Mouse (Mus musculus) neutrophil, adult 83 days (primary cell): ENCODE data around the gene Fndc5. TPM values are rescaled to one million over a fixed set of nuclear protein-coding genes. Genes with fewer than 3 reads are reported as not detected.

Experiments used
- total RNA-seq, 2 experiments: library from RNA; stranded (reverse); gene quantifications; one replicate each; pipeline ENCODE4 v1.2.4; 2023

The Fndc5 gene
- not detected for total RNA-seq

GRCm38 (mm10) chr4:129136579-129137391, at the start of gene Fndc5:
Fndc5 (plus strand) TSS chr4:129136999.

DNA sequence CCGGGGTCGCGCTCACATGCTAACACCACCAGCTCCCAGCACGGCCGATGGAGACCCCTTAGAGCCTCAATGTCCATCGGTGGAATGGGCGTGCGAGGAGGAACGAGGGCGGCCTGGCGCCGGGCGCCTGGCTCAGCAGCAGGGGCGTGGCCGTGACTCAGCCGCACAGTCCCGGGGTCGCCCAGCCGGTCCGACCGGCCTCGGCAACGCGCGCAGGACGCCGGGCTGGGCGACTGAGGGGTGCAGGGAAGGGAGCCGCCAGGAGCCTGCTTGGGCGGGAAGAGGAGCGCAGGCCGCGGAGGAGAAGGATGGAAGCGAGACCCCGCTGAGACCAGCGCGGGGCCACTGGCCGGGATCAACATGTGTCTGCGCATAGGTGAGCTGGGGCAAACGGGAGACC, 31.4 kb upstream of the Fndc5 start, which contains the start of gene Tmem54:
Tmem54 (plus strand) TSS at position 193 of the 400 bp plus-strand sequence.

DNA sequence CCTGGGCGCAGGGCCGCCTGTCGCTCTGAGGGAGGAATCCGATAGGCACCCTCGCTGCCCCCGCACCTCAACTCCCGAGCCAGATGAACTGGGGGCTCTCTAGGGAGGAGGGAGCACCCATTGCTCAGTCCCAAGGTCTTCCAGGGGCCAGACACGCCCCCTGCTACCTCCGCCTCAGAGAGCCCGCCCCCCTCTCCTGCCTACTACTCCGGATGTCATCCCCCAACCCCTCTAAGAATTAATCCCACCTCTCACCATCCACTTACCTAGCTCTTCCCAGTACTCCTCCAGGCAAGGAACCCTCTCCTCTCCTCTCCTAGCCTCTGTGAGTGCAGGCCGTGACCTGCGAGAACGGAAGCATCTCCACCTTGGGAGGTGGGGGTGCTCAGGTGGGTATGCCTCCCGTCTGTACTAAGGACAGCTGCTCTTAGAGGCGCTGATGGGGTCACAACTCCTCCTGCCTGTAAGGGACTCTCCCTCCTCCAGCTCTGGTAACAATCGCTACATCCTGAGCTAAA, 15.2 kb upstream of the Fndc5 start, which contains the start of gene Hpca:
Hpca (minus strand) TSS at position 468 of the 518 bp plus-strand sequence.

DNA sequence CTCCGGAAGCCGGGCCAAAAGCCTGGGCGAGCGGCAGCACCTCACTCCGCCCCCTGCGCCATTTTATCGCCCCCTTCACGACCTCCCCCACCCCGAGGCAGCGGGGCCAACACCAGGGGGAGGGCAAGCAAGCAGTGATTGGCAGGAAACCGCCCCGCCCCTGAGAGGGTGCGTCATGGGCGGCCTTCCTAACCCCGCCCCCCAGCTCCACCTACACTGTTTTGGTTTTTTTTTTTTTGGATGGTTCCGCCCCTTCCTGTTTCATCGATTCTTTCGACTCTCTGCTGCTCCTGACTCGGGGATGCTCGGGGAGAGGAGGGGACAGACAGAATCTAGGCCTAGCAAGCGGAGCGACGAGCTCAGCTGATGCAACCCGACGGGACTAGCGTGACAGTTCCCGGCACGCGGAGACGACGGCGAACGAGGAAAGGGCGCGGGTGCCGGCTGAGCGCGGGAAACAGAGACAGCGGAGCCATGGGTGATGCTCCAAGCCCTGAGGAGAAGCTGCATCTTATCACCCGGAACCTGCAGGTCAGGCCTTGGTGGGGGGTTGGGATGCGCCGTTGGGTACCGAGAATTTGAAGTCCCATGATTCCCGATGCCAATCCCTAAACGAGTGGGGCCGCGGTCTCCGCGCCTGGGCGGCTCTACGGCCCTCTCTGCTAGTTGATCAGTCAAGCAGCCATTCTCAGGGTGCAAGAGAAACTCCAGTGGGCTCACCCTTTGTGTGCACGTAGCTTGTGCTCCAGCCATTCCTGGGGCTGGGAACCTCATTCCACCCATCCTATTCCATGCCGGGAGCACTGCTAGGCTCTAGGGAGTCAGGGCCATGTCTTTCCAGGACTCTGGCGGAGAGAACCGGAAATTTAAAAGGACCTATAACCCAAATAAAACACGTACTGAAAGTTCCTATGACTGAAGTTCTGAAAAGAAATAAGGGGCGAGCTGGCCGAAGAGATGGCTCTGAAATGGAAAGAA, 53.0 kb downstream of the Fndc5 start, which contains the start of the genes S100pbp and Yars:
S100pbp (minus strand) TSS at position 186 of the 978 bp plus-strand sequence.
Yars (plus strand) TSS at position 219 of the 978 bp plus-strand sequence.

Other genes with a start within 250 kb of the Fndc5 start
- gene Azin2, start 174.6 kb upstream of the Fndc5 start, total RNA-seq = under 1 TPM; 0.57 to 0.59 TPM
- gene Ak2, start 145.0 kb upstream of the Fndc5 start, total RNA-seq = 100 to 1,000 TPM; 105 to 108 TPM
- 10 to 100 TPM; 73.0 to 80.9 TPM for gene Rnf19b, start 78.7 kb upstream of the Fndc5 start, total RNA-seq
- gene Tmem54, start 31.5 kb upstream of the Fndc5 start, total RNA-seq = not detected
- gene Hpca, start 15.0 kb upstream of the Fndc5 start, total RNA-seq = not detected
- gene S100pbp, start 52.7 kb downstream of the Fndc5 start, total RNA-seq = 10 to 100 TPM; 11.5 to 12.5 TPM
- 10 to 100 TPM; 16.4 to 25.4 TPM for gene Yars, start 52.8 kb downstream of the Fndc5 start, total RNA-seq
- not detected for gene C77080, start 124.4 kb downstream of the Fndc5 start, total RNA-seq
- gene Sync, start 150.6 kb downstream of the Fndc5 start, total RNA-seq = not detected
- gene Rbbp4, start 198.4 kb downstream of the Fndc5 start, total RNA-seq = 100 to 1,000 TPM; 121 to 132 TPM
- gene Zbtb8os, start 198.7 kb downstream of the Fndc5 start, total RNA-seq = 10 to 100 TPM; 24.2 to 25.8 TPM
- 1 to 10 TPM; 1.4 to 1.7 TPM for gene Zbtb8a, start 241.1 kb downstream of the Fndc5 start, total RNA-seq